Mouse (Mus musculus): Measurements from ENCODE around the gene Mrpl39. TPM values are rescaled to one million over a fixed set of nuclear protein-coding genes. Genes with fewer than 3 reads are reported as not detected.

Gene Mrpl39
- polyA plus RNA-seq, 1 experiment from 2014 or later, result 50.4 TPM

GRCm38 (mm10) chr16:84706571-84706970, 29.0 kb downstream of the Mrpl39 start:
- no peaks in the 10 kb centered on the region for H3K36me3 ChIP-seq
- no peak overlapping the region for H3K27ac ChIP-seq
- no peak for ATAC-seq (replicated peaks; ENCODE audit: insufficient number of reproducible peaks, insufficient read depth, low FRiP score, low read depth)
- no peak overlapping the region for H3K9ac ChIP-seq
- 0 out of 2 replicates have a peak, but pooled peaks cover 5% of the 10 kb centered on the region for H3K4me1 ChIP-seq (replicated peaks)
- no peaks in the 10 kb centered on the region for H3K9me3 ChIP-seq (replicated peaks)
- no peak overlapping the region for H3K4me2 ChIP-seq
- no peak overlapping the region for H3K4me3 ChIP-seq
- 0 out of 2 replicates have a peak, but pooled peaks cover 9% of the 10 kb centered on the region for H3K27me3 ChIP-seq
- 75% methylated on average over 6 of the region's 6 CpGs for WGBS

- Histone ChIP-seq H3K27me3 (0 out of 2 replicates have a peak, but pooled peaks cover 9% of the 10 kb centered on the region), H3K36me3 (no peaks in the 10 kb centered on the region), H3K4me2 (no peak overlapping the region), H3K4me1 (replicated peaks) (0 out of 2 replicates have a peak, but pooled peaks cover 5% of the 10 kb centered on the region), H3K27ac (no peak overlapping the region), H3K9me3 (replicated peaks) (no peaks in the 10 kb centered on the region), H3K9ac (no peak overlapping the region), H3K4me3 (no peak overlapping the region)
- ATAC-seq (replicated peaks; ENCODE audit: insufficient number of reproducible peaks, insufficient read depth, low FRiP score, low read depth), result no peak
- 52% methylated on average over 5 of the region's 5 CpGs for WGBS
These were observed 30.0 kb downstream of the Mrpl39 start for GRCm38 (mm10) chr16:84705507-84705906.

GRCm38 (mm10) chr16:84704661-84705240, 30.8 kb downstream of the Mrpl39 start:
- no peak overlapping the region for H3K4me2 ChIP-seq
- ATAC-seq (replicated peaks; ENCODE audit: insufficient number of reproducible peaks, insufficient read depth, low FRiP score, low read depth), result no peak
- WGBS, result 42% methylated on average over 8 of the region's 8 CpGs

GRCm38 (mm10) chr16:84703769-84704660, 31.5 kb downstream of the Mrpl39 start:
- Histone ChIP-seq H3K4me2 (peak overlapping the region; percentile 96), H3K27me3 (0 out of 2 replicates have a peak, but pooled peaks cover 9% of the 10 kb centered on the region), H3K36me3 (no peaks in the 10 kb centered on the region), H3K9ac (0 out of 2 replicates have a peak overlapping the region, but pooled peaks have one; percentile 72), H3K4me1 (replicated peaks) (0 out of 2 replicates have a peak, but pooled peaks cover 5% of the 10 kb centered on the region), H3K27ac (no peak overlapping the region), H3K9me3 (replicated peaks) (no peaks in the 10 kb centered on the region), H3K4me3 (peak overlapping the region; percentile 68)
- no peak for ATAC-seq (replicated peaks; ENCODE audit: insufficient number of reproducible peaks, insufficient read depth, low FRiP score, low read depth)
- 68% methylated on average over 13 of the region's 13 CpGs for WGBS

More at GRCm38 (mm10) chr16:84704661-84705240, 30.8 kb downstream of the Mrpl39 start:
- H3K4me1 ChIP-seq (replicated peaks), result 0 out of 2 replicates have a peak, but pooled peaks cover 5% of the 10 kb centered on the region
- no peak overlapping the region for H3K9ac ChIP-seq
- 0 out of 2 replicates have a peak, but pooled peaks cover 9% of the 10 kb centered on the region for H3K27me3 ChIP-seq
- no peaks in the 10 kb centered on the region for H3K36me3 ChIP-seq
- no peaks in the 10 kb centered on the region for H3K9me3 ChIP-seq (replicated peaks)
- H3K4me3 ChIP-seq, result no peak overlapping the region
- no peak overlapping the region for H3K27ac ChIP-seq

- H3K4me2 ChIP-seq, result peak overlapping the region; percentile 96
- no peak overlapping the region for H3K27ac ChIP-seq
- 2% methylated on average over 55 of the region's 55 CpGs for WGBS
- H3K9me3 ChIP-seq (replicated peaks), result no peaks in the 10 kb centered on the region
- H3K9ac ChIP-seq, result peak overlapping the region; percentile 72
- H3K27me3 ChIP-seq, result 0 out of 2 replicates have a peak, but pooled peaks cover 9% of the 10 kb centered on the region
- 0 out of 2 replicates have a peak, but pooled peaks cover 5% of the 10 kb centered on the region for H3K4me1 ChIP-seq (replicated peaks)
- no peaks in the 10 kb centered on the region for H3K36me3 ChIP-seq
- peak overlapping the region; percentile 68 for H3K4me3 ChIP-seq
- peak; percentile 72 for ATAC-seq (replicated peaks; ENCODE audit: insufficient number of reproducible peaks, insufficient read depth, low FRiP score, low read depth)
These were observed 32.3 kb downstream of the Mrpl39 start for GRCm38 (mm10) chr16:84703129-84703768.

DNA sequence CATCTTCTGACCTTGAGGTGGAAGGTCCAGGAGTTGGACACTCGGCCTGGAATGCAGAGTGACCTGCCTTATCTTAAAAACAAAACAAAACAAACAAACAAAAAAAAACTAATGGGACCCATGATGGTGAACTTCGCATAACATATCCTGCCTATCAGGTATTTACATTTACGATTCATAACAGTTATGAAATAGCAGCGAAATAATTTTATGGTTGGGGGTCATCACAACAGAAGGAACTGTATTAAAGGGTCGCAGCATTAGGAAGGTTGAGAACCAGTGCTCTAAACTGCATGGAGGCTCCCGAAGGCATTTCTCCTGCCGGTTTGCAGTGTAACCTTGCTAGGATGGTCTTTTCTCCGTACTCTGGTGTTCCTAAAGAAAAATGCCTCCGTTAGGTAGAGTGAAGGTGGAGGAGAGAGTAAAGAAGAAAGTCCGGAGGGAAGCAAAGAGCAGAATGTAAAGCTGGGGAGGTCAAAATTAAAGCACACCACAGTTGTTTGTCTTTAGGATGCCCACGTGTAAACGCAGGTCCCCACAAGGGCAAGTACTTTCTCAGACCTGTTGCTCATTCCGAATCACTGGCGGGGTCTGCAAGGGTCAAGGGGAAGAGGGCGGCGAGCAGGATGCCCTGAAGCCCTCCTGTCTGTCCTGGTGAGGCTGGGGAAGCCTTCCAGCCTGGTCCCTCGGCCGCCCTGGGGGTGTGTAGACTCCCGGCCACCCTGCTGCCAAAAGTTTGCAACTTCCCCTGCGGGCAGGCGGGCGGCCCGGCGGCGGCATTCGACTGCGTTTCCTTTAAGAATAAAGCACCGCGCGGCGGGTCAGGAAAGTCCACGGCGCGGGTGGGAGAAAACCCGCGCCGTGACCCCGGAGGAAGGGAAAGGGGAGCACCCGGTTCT, 33.1 kb downstream of the Mrpl39 start:
- Histone ChIP-seq H3K27me3 (0 out of 2 replicates have a peak, but pooled peaks cover 9% of the 10 kb centered on the region), H3K9ac (peak overlapping the region; percentile 72), H3K9me3 (replicated peaks) (no peaks in the 10 kb centered on the region), H3K4me1 (replicated peaks) (0 out of 2 replicates have a peak, but pooled peaks cover 5% of the 10 kb centered on the region), H3K36me3 (no peaks in the 10 kb centered on the region), H3K4me2 (peak overlapping the region; percentile 96), H3K27ac (no peak overlapping the region), H3K4me3 (peak overlapping the region; percentile 68)
- ATAC-seq (replicated peaks; ENCODE audit: insufficient number of reproducible peaks, insufficient read depth, low FRiP score, low read depth), result no peak
- 14% methylated on average over 39 of the region's 39 CpGs for WGBS

- Histone ChIP-seq H3K9ac (no peak overlapping the region), H3K36me3 (no peaks in the 10 kb centered on the region), H3K4me3 (no peak overlapping the region), H3K4me2 (no peak overlapping the region), H3K4me1 (replicated peaks) (0 out of 2 replicates have a peak, but pooled peaks cover 5% of the 10 kb centered on the region), H3K27me3 (0 out of 2 replicates have a peak, but pooled peaks cover 9% of the 10 kb centered on the region), H3K27ac (no peak overlapping the region), H3K9me3 (replicated peaks) (no peaks in the 10 kb centered on the region)
- no peak for ATAC-seq (replicated peaks; ENCODE audit: insufficient number of reproducible peaks, insufficient read depth, low FRiP score, low read depth)
- WGBS, result 85% methylated on average over 5 of the region's 5 CpGs
These were observed 34.5 kb downstream of the Mrpl39 start for GRCm38 (mm10) chr16:84701041-84701440.

DNA sequence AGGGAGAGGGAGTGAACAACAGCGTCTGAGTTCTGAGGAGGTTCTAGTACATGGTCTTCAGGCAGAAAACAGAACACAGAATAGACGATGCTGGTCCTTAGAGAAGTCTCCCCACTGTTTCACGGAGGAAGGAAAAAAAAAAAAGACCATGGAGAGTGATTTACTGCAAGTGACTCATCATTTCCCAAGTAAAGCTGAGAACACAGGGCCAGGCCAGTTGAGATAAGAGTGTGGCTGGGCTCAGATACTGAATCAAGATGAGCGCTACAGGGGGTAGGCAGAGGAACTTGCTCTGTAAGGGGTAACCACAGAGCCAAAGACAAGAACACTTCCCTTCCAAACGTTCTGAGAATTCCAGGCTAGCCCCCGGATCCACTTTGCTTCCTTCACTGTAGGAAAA, 36.8 kb downstream of the Mrpl39 start:
- Histone ChIP-seq H3K4me2 (no peak overlapping the region), H3K4me3 (no peak overlapping the region), H3K27ac (no peak overlapping the region), H3K4me1 (replicated peaks) (no peaks in the 10 kb centered on the region), H3K27me3 (no peaks in the 10 kb centered on the region), H3K9me3 (replicated peaks) (no peaks in the 10 kb centered on the region), H3K9ac (no peak overlapping the region), H3K36me3 (no peaks in the 10 kb centered on the region)
- 41% methylated on average over 6 of the region's 6 CpGs for WGBS
- no peak for ATAC-seq (replicated peaks; ENCODE audit: insufficient number of reproducible peaks, insufficient read depth, low FRiP score, low read depth)

- Histone ChIP-seq H3K4me1 (replicated peaks) (no peaks in the 10 kb centered on the region), H3K4me2 (no peak overlapping the region), H3K4me3 (no peak overlapping the region), H3K9ac (no peak overlapping the region), H3K27ac (no peak overlapping the region), H3K36me3 (no peaks in the 10 kb centered on the region), H3K9me3 (replicated peaks) (no peaks in the 10 kb centered on the region), H3K27me3 (no peaks in the 10 kb centered on the region)
- 0 out of 2 replicates have a peak, but pooled peaks have one; percentile 22 for ATAC-seq (replicated peaks; ENCODE audit: insufficient number of reproducible peaks, insufficient read depth, low FRiP score, low read depth)
- 80% methylated on average over 11 of the region's 11 CpGs for WGBS
These were observed 39.4 kb downstream of the Mrpl39 start for GRCm38 (mm10) chr16:84696178-84696577.

- ATAC-seq (replicated peaks; ENCODE audit: insufficient number of reproducible peaks, insufficient read depth, low FRiP score, low read depth), result no peak
- H3K4me3 ChIP-seq, result no peak overlapping the region
- H3K4me2 ChIP-seq, result no peak overlapping the region
- no peaks in the 10 kb centered on the region for H3K4me1 ChIP-seq (replicated peaks)
- H3K9me3 ChIP-seq (replicated peaks), result no peaks in the 10 kb centered on the region
- H3K27me3 ChIP-seq, result no peaks in the 10 kb centered on the region
- no peak overlapping the region for H3K9ac ChIP-seq
- WGBS, result 62% methylated on average over 4 of the region's 4 CpGs
- H3K36me3 ChIP-seq, result no peaks in the 10 kb centered on the region
- H3K27ac ChIP-seq, result no peak overlapping the region
These were observed 53.6 kb downstream of the Mrpl39 start for GRCm38 (mm10) chr16:84681991-84682390.

Data from heart, embryonic 15.5 days (tissue).